Mouse (Mus musculus) gonadal fat pad, adult 2 months (tissue): ENCODE measurements around the gene Eml1. TPM values are rescaled to one million over a fixed set of nuclear protein-coding genes. Genes with fewer than 3 reads are reported as not detected.
"Not testable (repeated sequence)": the region's sequence is repeated elsewhere in the genome, so short reads cannot be mapped to it uniquely, and the experiment has no call there.

Experiments used
- DNase-seq: peaks from one replicate; pipeline ENCODE4 v3.0.0-alpha.2; 2012; ENCODE audit warnings: low read depth
- polyA plus RNA-seq: library from polyadenylated mRNA; depleted of rRNA; stranded (reverse); fragments of >200 nt; gene quantifications from 2 replicates; pipeline ENCODE4 v1.2.3, GENCODE M21; 2012

Eml1 gene
- polyA plus RNA-seq, 1 experiment = 34.7 TPM

- no peak for DNase-seq
These were observed 103.7 kb downstream of the Eml1 start for GRCm38 (mm10) chr12:108474440-108474839.

GRCm38 (mm10) chr12:108478714-108479113 is 108.0 kb downstream of the Eml1 start:
- DNase-seq = no peak

GRCm38 (mm10) chr12:108480704-108481365 is 110.1 kb downstream of the Eml1 start:
- DNase-seq = no peak

- DNase-seq = no peak
These were observed 118.3 kb downstream of the Eml1 start for GRCm38 (mm10) chr12:108489076-108489475.

- no peak for DNase-seq
These were observed 119.0 kb downstream of the Eml1 start for GRCm38 (mm10) chr12:108489741-108490140.

GRCm38 (mm10) chr12:108490336-108490735 is 119.6 kb downstream of the Eml1 start:
- no peak for DNase-seq

GRCm38 (mm10) chr12:108490954-108491353 is 120.2 kb downstream of the Eml1 start:
- no peak for DNase-seq

GRCm38 (mm10) chr12:108494011-108494541 is 123.3 kb downstream of the Eml1 start:
- no peak for DNase-seq

GRCm38 (mm10) chr12:108495455-108496235 is 124.9 kb downstream of the Eml1 start:
- no peak for DNase-seq

- DNase-seq = no peak
These were observed 132.3 kb downstream of the Eml1 start for GRCm38 (mm10) chr12:108503064-108503463.

GRCm38 (mm10) chr12:108503582-108503981 is 132.8 kb downstream of the Eml1 start:
- no peak for DNase-seq

- DNase-seq = no peak
These were observed 135.1 kb downstream of the Eml1 start for GRCm38 (mm10) chr12:108505846-108506245.

GRCm38 (mm10) chr12:108507046-108507445 is 136.3 kb downstream of the Eml1 start:
- not testable (repeated sequence) for DNase-seq

- no peak for DNase-seq
These were observed 139.8 kb downstream of the Eml1 start for GRCm38 (mm10) chr12:108510571-108510970.

- no peak for DNase-seq
These were observed 140.3 kb downstream of the Eml1 start for GRCm38 (mm10) chr12:108511009-108511408.

- DNase-seq = no peak
These were observed 144.7 kb downstream of the Eml1 start for GRCm38 (mm10) chr12:108515464-108515863.

GRCm38 (mm10) chr12:108519374-108519773 is 148.6 kb downstream of the Eml1 start:
- no peak for DNase-seq

- no peak for DNase-seq
These were observed 158.5 kb downstream of the Eml1 start for GRCm38 (mm10) chr12:108529214-108529613.

- DNase-seq = no peak
These were observed 163.7 kb downstream of the Eml1 start for GRCm38 (mm10) chr12:108534484-108534883.

GRCm38 (mm10) chr12:108536461-108536860 is 165.7 kb downstream of the Eml1 start:
- no peak for DNase-seq

- DNase-seq = no peak
These were observed 170.3 kb downstream of the Eml1 start for GRCm38 (mm10) chr12:108541088-108541487.

GRCm38 (mm10) chr12:108546508-108547153 is 175.9 kb downstream of the Eml1 start:
- DNase-seq = no peak
